Mouse (Mus musculus) forebrain, embryonic 15.5 days (tissue): ENCODE results near the gene Ing4. TPM values are rescaled to one million over a fixed set of nuclear protein-coding genes. Genes with fewer than 3 reads are reported as not detected.
A peak's percentile ranks its signal among the peaks of the same experiment; 100 is the strongest.
"Not testable (repeated sequence)": the region's sequence is repeated elsewhere in the genome, so short reads cannot be mapped to it uniquely, and the experiment has no call there.

Experiments used
- ATAC-seq: fragments of 200-750 bp; cut with Nextera tagmentation; replicated peaks from 2 replicates; pipeline ENCODE4 v1.8.0; 2017; ENCODE audit warnings: mild to moderate bottlenecking, moderate TSS enrichment, moderate library complexity
- H3K27ac ChIP-seq: fragments of 300-500 bp; sonication (generic); replicated peaks from 2 replicates; pipeline ENCODE4 v1.5.1; 2015; ENCODE audit warnings: mild to moderate bottlenecking, inconsistent platforms
- H3K27me3 ChIP-seq: fragments of 300-500 bp; sonication (generic); 2 replicates; pipeline ENCODE4 v1.6.1; 2015; ENCODE audit warnings: inconsistent platforms
- H3K36me3 ChIP-seq: fragments of 300-500 bp; sonication (generic); 2 replicates; pipeline ENCODE4 v1.6.1; 2015; ENCODE audit warnings: mild to moderate bottlenecking, inconsistent platforms
- H3K4me1 ChIP-seq: fragments of 300-500 bp; sonication (generic); 2 replicates; pipeline ENCODE4 v1.6.1; 2015; ENCODE audit warnings: inconsistent platforms
- H3K4me2 ChIP-seq: fragments of 300-500 bp; sonication (generic); replicated peaks from 2 replicates; pipeline ENCODE4 v1.6.1; 2015; ENCODE audit warnings: mild to moderate bottlenecking, inconsistent platforms
- H3K4me3 ChIP-seq: fragments of 300-500 bp; sonication (generic); 2 replicates; pipeline ENCODE4 v1.5.1; 2015; ENCODE audit warnings: mild to moderate bottlenecking, inconsistent platforms
- H3K9ac ChIP-seq: fragments of 300-500 bp; sonication (generic); replicated peaks from 2 replicates; pipeline ENCODE4 v1.6.1; 2015; ENCODE audit warnings: mild to moderate bottlenecking, inconsistent platforms
- H3K9me3 ChIP-seq: fragments of 300-500 bp; sonication (generic); 2 replicates; pipeline ENCODE4 v1.6.1; 2016; ENCODE audit warnings: inconsistent platforms
- WGBS: fragments of 180-500 bp; shearing (Covaris S2); methylation state at CpG from one replicate; pipeline ENCODE4 v1.1.7; 2015; ENCODE audit warnings: mixed read lengths; 5-methylcytosine and 5-hydroxymethylcytosine counted together
- polyA plus RNA-seq: library from polyadenylated mRNA; unstranded; fragments of >200 nt; fragmentation: Nextera tagmentation; extraction: Ambion mirVana; gene quantifications from 2 replicates; pipeline ENCODE4 v1.2.1, GENCODE M21; 2015

Ing4 gene
- polyA plus RNA-seq, 1 experiment from 2014 or later = 211 TPM

- 45% methylated on average over 13 of the region's 13 CpGs for WGBS
- Histone ChIP-seq H3K9me3 (no peaks in the 10 kb centered on the region), H3K4me2 (peak overlapping the region; percentile 83), H3K4me1 (peaks cover 45% of the 10 kb centered on the region), H3K27me3 (no peaks in the 10 kb centered on the region), H3K9ac (peak overlapping the region; percentile 86), H3K36me3 (peaks cover 16% of the 10 kb centered on the region), H3K4me3 (peak overlapping the region; percentile 91), H3K27ac (peak overlapping the region; percentile 99)
- peak; percentile 0; the same call in 1 of the 2 replicates for ATAC-seq
Measured at GRCm38 (mm10) chr6:125008060-125008459, 31.5 kb upstream of the Ing4 start.

- peak; percentile 98 for ATAC-seq
- Histone ChIP-seq H3K27ac (peak overlapping the region; percentile 99), H3K4me2 (peak overlapping the region; percentile 83), H3K36me3 (peaks cover 17% of the 10 kb centered on the region), H3K27me3 (no peaks in the 10 kb centered on the region), H3K9ac (peak overlapping the region; percentile 86), H3K4me1 (peaks cover 45% of the 10 kb centered on the region), H3K9me3 (no peaks in the 10 kb centered on the region), H3K4me3 (peak overlapping the region; percentile 91)
- 2% methylated on average over 33 of the region's 34 CpGs for WGBS
Measured at GRCm38 (mm10) chr6:125008586-125009128, 30.9 kb upstream of the Ing4 start.

- WGBS = 0% methylated on average over 3 of the region's 3 CpGs
- H3K36me3 ChIP-seq = peaks cover 17% of the 10 kb centered on the region
- H3K9ac ChIP-seq = peak within 1 kb of the TSS; percentile 86
- peak within 1 kb of the TSS; percentile 83 for H3K4me2 ChIP-seq
- no peak for ATAC-seq
- H3K27me3 ChIP-seq = no peaks in the 10 kb centered on the region
- H3K9me3 ChIP-seq = no peaks in the 10 kb centered on the region
- peaks cover 45% of the 10 kb centered on the region for H3K4me1 ChIP-seq
- peak within 1 kb of the TSS; percentile 99 for H3K27ac ChIP-seq
- peak within 1 kb of the TSS; percentile 91 for H3K4me3 ChIP-seq
Measured at GRCm38 (mm10) chr6:125009129-125009180, 30.6 kb upstream of the Ing4 start, which contains the start of gene Zfp384. Zfp384 (plus strand) TSS chr6:125009145.

- Histone ChIP-seq H3K27me3 (no peaks in the 10 kb centered on the region), H3K27ac (peak overlapping the region; percentile 99), H3K36me3 (peaks cover 17% of the 10 kb centered on the region), H3K4me3 (peak overlapping the region; percentile 91), H3K9me3 (no peaks in the 10 kb centered on the region), H3K4me2 (peak overlapping the region; percentile 83), H3K9ac (peak overlapping the region; percentile 86), H3K4me1 (peaks cover 45% of the 10 kb centered on the region)
- 2% methylated on average over 55 of the region's 78 CpGs for WGBS
- peak; percentile 81 for ATAC-seq
Measured at GRCm38 (mm10) chr6:125009181-125010073, 30.1 kb upstream of the Ing4 start.

GRCm38 (mm10) chr6:125017682-125018081 is 21.9 kb upstream of the Ing4 start:
- Histone ChIP-seq H3K4me3 (no peak overlapping the region), H3K27me3 (no peaks in the 10 kb centered on the region), H3K9ac (no peak overlapping the region), H3K27ac (no peak overlapping the region), H3K36me3 (peaks cover 51% of the 10 kb centered on the region), H3K4me2 (no peak overlapping the region), H3K9me3 (no peaks in the 10 kb centered on the region), H3K4me1 (peaks cover 3% of the 10 kb centered on the region)
- ATAC-seq = no peak
- WGBS = 95% methylated on average over 3 of the region's 3 CpGs

- not testable (repeated sequence) for H3K27ac ChIP-seq, H3K4me1 ChIP-seq, ATAC-seq, H3K9ac ChIP-seq, H3K27me3 ChIP-seq, H3K4me3 ChIP-seq, H3K9me3 ChIP-seq, H3K4me2 ChIP-seq
- 33% methylated on average over 7 of the region's 9 CpGs for WGBS
- peaks cover 61% of the 10 kb centered on the region for H3K36me3 ChIP-seq
Measured at GRCm38 (mm10) chr6:125030532-125030931, 9.0 kb upstream of the Ing4 start.

GRCm38 (mm10) chr6:125031604-125032003 is 8.0 kb upstream of the Ing4 start:
- Histone ChIP-seq H3K9ac (no peak overlapping the region), H3K36me3 (peaks cover 60% of the 10 kb centered on the region), H3K4me2 (no peak overlapping the region), H3K9me3 (no peaks in the 10 kb centered on the region), H3K4me3 (no peak overlapping the region), H3K27ac (no peak overlapping the region), H3K4me1 (no peaks in the 10 kb centered on the region), H3K27me3 (no peaks in the 10 kb centered on the region)
- ATAC-seq = no peak
- WGBS = 90% methylated on average over 16 of the region's 16 CpGs

- Histone ChIP-seq H3K27ac (peak overlapping the region; percentile 66; the same call in 1 of the 2 replicates), H3K36me3 (peaks cover 34% of the 10 kb centered on the region)
Measured at GRCm38 (mm10) chr6:125038666-125039065, 894 bp upstream of the Ing4 start.

GRCm38 (mm10) chr6:125039131-125039530 is 429 bp upstream of the Ing4 start:
- Histone ChIP-seq H3K4me3 (peak overlapping the region; percentile 63), H3K4me1 (peaks cover 24% of the 10 kb centered on the region), H3K27ac (peak overlapping the region; percentile 66), H3K9ac (no peak overlapping the region), H3K27me3 (no peaks in the 10 kb centered on the region), H3K4me2 (peak overlapping the region; percentile 55), H3K9me3 (no peaks in the 10 kb centered on the region), H3K36me3 (peaks cover 34% of the 10 kb centered on the region)
- 7% methylated on average over 8 of the region's 8 CpGs for whole genome bisulfite sequencing
- ATAC-seq = peak; percentile 20

More at GRCm38 (mm10) chr6:125038666-125039065, 894 bp upstream of the Ing4 start:
- H3K9ac ChIP-seq = no peak overlapping the region
- no peaks in the 10 kb centered on the region for H3K27me3 ChIP-seq
- H3K4me1 ChIP-seq = peaks cover 24% of the 10 kb centered on the region
- H3K4me3 ChIP-seq = peak overlapping the region; percentile 63; the same call in 1 of the 2 replicates
- 94% methylated on average over 4 of the region's 4 CpGs for whole genome bisulfite sequencing
- no peak for ATAC-seq
- H3K4me2 ChIP-seq = peak overlapping the region; percentile 55
- H3K9me3 ChIP-seq = no peaks in the 10 kb centered on the region

- 20% methylated on average over 7 of the region's 7 CpGs for WGBS
- H3K4me2 ChIP-seq = peak overlapping the region; percentile 68
- H3K9ac ChIP-seq = peak overlapping the region; percentile 64
- peaks cover 24% of the 10 kb centered on the region for H3K4me1 ChIP-seq
- ATAC-seq = no peak
- no peaks in the 10 kb centered on the region for H3K27me3 ChIP-seq
- H3K36me3 ChIP-seq = peaks cover 36% of the 10 kb centered on the region
- peak overlapping the region; percentile 63 for H3K4me3 ChIP-seq
- H3K9me3 ChIP-seq = no peaks in the 10 kb centered on the region
- H3K27ac ChIP-seq = peak overlapping the region; percentile 74
Measured at GRCm38 (mm10) chr6:125040221-125040620, 661 bp downstream of the Ing4 start.

GRCm38 (mm10) chr6:125041047-125041446 is 1.5 kb downstream of the Ing4 start:
- H3K9me3 ChIP-seq = no peaks in the 10 kb centered on the region
- H3K36me3 ChIP-seq = peaks cover 35% of the 10 kb centered on the region
- H3K4me3 ChIP-seq = peak overlapping the region; percentile 63
- H3K4me2 ChIP-seq = no peak overlapping the region
- H3K27me3 ChIP-seq = no peaks in the 10 kb centered on the region
- no peak overlapping the region for H3K9ac ChIP-seq
- peaks cover 24% of the 10 kb centered on the region for H3K4me1 ChIP-seq
- WGBS = 89% methylated on average over 7 of the region's 7 CpGs
- no peak for ATAC-seq
- no peak overlapping the region for H3K27ac ChIP-seq

GRCm38 (mm10) chr6:125042081-125042480 is 2.5 kb downstream of the Ing4 start:
- Histone ChIP-seq H3K27ac (no peak overlapping the region), H3K4me1 (peaks cover 27% of the 10 kb centered on the region), H3K27me3 (no peaks in the 10 kb centered on the region), H3K9ac (no peak overlapping the region), H3K36me3 (peaks cover 36% of the 10 kb centered on the region), H3K4me2 (no peak overlapping the region), H3K9me3 (no peaks in the 10 kb centered on the region), H3K4me3 (no peak overlapping the region)
- ATAC-seq = no peak
- WGBS = 95% methylated on average over 7 of the region's 7 CpGs
